Mouse (Mus musculus): ENCODE measurements around the gene Myocd.
A peak's percentile ranks its signal among the peaks of the same experiment; 100 is the strongest.

Myocd gene

GRCm38 (mm10) chr11:65142838-65143417, 126.9 kb downstream of the Myocd start:
- no peak for DNase-seq (ENCODE audit: low spot score in 2 of 2)

- no peak for DNase-seq (ENCODE audit: low spot score in 2 of 2)
These were observed 130.8 kb downstream of the Myocd start for GRCm38 (mm10) chr11:65139030-65139429.

- DNase-seq (ENCODE audit: low spot score in 2 of 2): no peak
These were observed 132.6 kb downstream of the Myocd start for GRCm38 (mm10) chr11:65137145-65137652.

GRCm38 (mm10) chr11:65135251-65135739, 134.5 kb downstream of the Myocd start:
- DNase-seq (ENCODE audit: low spot score in 2 of 2): no peak

GRCm38 (mm10) chr11:65133661-65134060, 136.1 kb downstream of the Myocd start:
- no peak for DNase-seq (ENCODE audit: low spot score in 2 of 2)

- DNase-seq (ENCODE audit: low spot score in 2 of 2): no peak
These were observed 140.7 kb downstream of the Myocd start for GRCm38 (mm10) chr11:65129110-65129509.

GRCm38 (mm10) chr11:65128666-65129065, 141.1 kb downstream of the Myocd start:
- peak; percentile 9 to 13 for DNase-seq (ENCODE audit: low spot score in 2 of 2)

- peak in 1 of 2 experiments; percentile 14 for DNase-seq (ENCODE audit: low spot score in 2 of 2)
These were observed 143.2 kb downstream of the Myocd start for GRCm38 (mm10) chr11:65126566-65126965.
